Mouse (Mus musculus): ENCODE measurements around the gene Hunk. TPM values are rescaled to one million over a fixed set of nuclear protein-coding genes. Genes with fewer than 3 reads are reported as not detected.

Hunk gene
- total and polyA plus RNA-seq, 3 experiments, result 0.01 TPM; not detected in 2

- no peak overlapping the region for H3K27ac ChIP-seq (ENCODE audit: control insufficient read depth, low read depth, low read length)
- no peak overlapping the region for H3K9ac ChIP-seq (ENCODE audit: control insufficient read depth, low read depth, low read length, poor library complexity, severe bottlenecking)
- H3K27me3 ChIP-seq (ENCODE audit: control insufficient read depth in 1 of 2, insufficient read depth in 2 of 2, low read length in 2 of 2), result no peaks in the 10 kb centered on the region
- TF ChIP-seq EP300 (IDR thresholded peaks at IDR 0.05; ENCODE audit: low read depth in 1 of 2, low read length in 2 of 2), result no peak
- TF ChIP-seq GATA1 (IDR thresholded peaks at IDR 0.05; ENCODE audit: low read depth, low read length), result no peak
- TF ChIP-seq ETS1 (IDR thresholded peaks at IDR 0.05; ENCODE audit: low read depth, low read length), result no peak
- no peak for TF ChIP-seq CHD2 (IDR thresholded peaks at IDR 0.05; ENCODE audit: low read length)
- no peak for TF ChIP-seq RAD21 (IDR thresholded peaks at IDR 0.05; ENCODE audit: low read depth, low read length)
- no peak for TF ChIP-seq MYC (IDR thresholded peaks at IDR 0.05; ENCODE audit: low read depth, low read length)
- TF ChIP-seq SIN3A (IDR thresholded peaks at IDR 0.05; ENCODE audit: low read length), result no peak
- TF ChIP-seq ZMIZ1 (IDR thresholded peaks at IDR 0.05; ENCODE audit: low read depth, low read length), result no peak
- no peak for TF ChIP-seq RCOR1 (IDR thresholded peaks at IDR 0.05; ENCODE audit: low read depth, low read length)
- TF ChIP-seq BHLHE40 (IDR thresholded peaks at IDR 0.05; ENCODE audit: borderline replicate concordance, low read depth, low read length), result no peak
- no peak for TF ChIP-seq POLR2AphosphoS5 (IDR thresholded peaks at IDR 0.05; ENCODE audit: borderline replicate concordance, low read depth, low read length)
- no peak for TF ChIP-seq JUND (IDR thresholded peaks at IDR 0.05; ENCODE audit: low read depth, low read length)
- no peak for TF ChIP-seq TCF12 (IDR thresholded peaks at IDR 0.05; ENCODE audit: low read depth, low read length)
- DNase-seq (ENCODE audit: low read depth, low spot score), result no peak
- no peaks in the 10 kb centered on the region for H3K79me2 ChIP-seq (ENCODE audit: control insufficient read depth, insufficient read depth, low read length, poor library complexity)
- no peaks in the 10 kb centered on the region for H3K36me3 ChIP-seq (ENCODE audit: control insufficient read depth in 1 of 2, insufficient read depth in 2 of 2, low read length in 2 of 2)
- no peaks in the 10 kb centered on the region for H3K9me3 ChIP-seq (replicated peaks; ENCODE audit: insufficient read depth, low read length)
- no peaks in the 10 kb centered on the region for H3K4me1 ChIP-seq (ENCODE audit: control insufficient read depth in 1 of 2, insufficient read depth in 2 of 2, low read length in 2 of 2)
- H3K4me3 ChIP-seq (ENCODE audit: control insufficient read depth in 1 of 2, insufficient read depth in 1 of 2, low read depth in 2 of 2, low read length in 2 of 2), result no peak overlapping the region
Measured at GRCm38 (mm10) chr16:90349700-90350548, 35.9 kb upstream of the Hunk start.

DNA sequence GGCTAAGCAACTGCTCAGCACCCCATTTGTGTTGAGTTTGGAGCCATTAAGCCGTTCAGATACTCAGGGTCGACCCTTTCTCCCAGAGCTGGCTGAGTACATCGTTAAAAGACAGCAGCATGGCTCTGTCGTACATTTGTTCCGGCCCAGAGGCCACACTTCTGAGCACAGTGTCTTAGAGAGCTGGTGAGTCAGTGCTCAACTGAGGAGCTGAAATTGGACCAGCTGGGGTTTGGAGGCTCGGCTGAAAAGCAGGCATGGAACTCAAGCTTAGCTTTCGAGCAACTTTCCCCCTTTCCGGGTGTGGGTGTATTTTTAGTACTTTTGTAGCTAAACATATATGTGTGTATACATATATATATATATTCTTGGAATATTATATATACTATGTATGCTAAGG lies 34.1 kb upstream of the Hunk start:
- no peak overlapping the region for H3K4me3 ChIP-seq (ENCODE audit: control insufficient read depth in 1 of 2, insufficient read depth in 1 of 2, low read depth in 2 of 2, low read length in 2 of 2)
- H3K4me1 ChIP-seq (ENCODE audit: control insufficient read depth in 1 of 2, insufficient read depth in 2 of 2, low read length in 2 of 2), result no peaks in the 10 kb centered on the region
- no peaks in the 10 kb centered on the region for H3K36me3 ChIP-seq (ENCODE audit: control insufficient read depth in 1 of 2, insufficient read depth in 2 of 2, low read length in 2 of 2)
- TF ChIP-seq NRF1 (IDR thresholded peaks at IDR 0.05; ENCODE audit: insufficient read depth, low read depth, low read length, poor library complexity, severe bottlenecking) (no peak), USF1 (IDR thresholded peaks at IDR 0.05; ENCODE audit: low read depth, low read length) (no peak), NELFE (IDR thresholded peaks at IDR 0.05; ENCODE audit: low read depth, low read length) (no peak), ZNF384 (IDR thresholded peaks at IDR 0.05; ENCODE audit: low read depth, low read length) (no peak), GATA1 (IDR thresholded peaks at IDR 0.05; ENCODE audit: low read depth, low read length) (no peak), MAZ (IDR thresholded peaks at IDR 0.05; ENCODE audit: low read depth, low read length) (no peak), MAX (IDR thresholded peaks at IDR 0.05; ENCODE audit: low read length) (no peak), SIN3A (IDR thresholded peaks at IDR 0.05; ENCODE audit: low read length) (no peak), POLR2A (IDR thresholded peaks at IDR 0.05; ENCODE audit: control insufficient read depth in 1 of 2, insufficient read depth in 1 of 2, low read depth in 1 of 2, low read length in 2 of 2, poor library complexity in 1 of 2) (no peak), ELF1 (IDR thresholded peaks at IDR 0.05; ENCODE audit: low read depth, low read length) (no peak), POLR2AphosphoS2 (IDR thresholded peaks at IDR 0.05; ENCODE audit: low read length) (no peak), ZKSCAN1 (IDR thresholded peaks at IDR 0.05; ENCODE audit: low read depth, low read length) (no peak), JUND (IDR thresholded peaks at IDR 0.05; ENCODE audit: low read depth, low read length) (no peak), CTCF (IDR thresholded peaks at IDR 0.05 in 2 of 3, conservative IDR thresholded peaks at IDR 0.05 in 1 of 3; ENCODE audit: control insufficient read depth in 1 of 3, insufficient read depth in 1 of 3, low read depth in 2 of 3, low read length in 3 of 3, poor library complexity in 1 of 3, severe bottlenecking in 1 of 3) (no peak)
- DNase-seq (ENCODE audit: low read depth, low spot score), result no peak
- H3K79me2 ChIP-seq (ENCODE audit: control insufficient read depth, insufficient read depth, low read length, poor library complexity), result no peaks in the 10 kb centered on the region
- H3K9ac ChIP-seq (ENCODE audit: control insufficient read depth, low read depth, low read length, poor library complexity, severe bottlenecking), result no peak overlapping the region
- H3K27ac ChIP-seq (ENCODE audit: control insufficient read depth, low read depth, low read length), result no peak overlapping the region
- H3K9me3 ChIP-seq (replicated peaks; ENCODE audit: insufficient read depth, low read length), result no peaks in the 10 kb centered on the region
- H3K27me3 ChIP-seq (ENCODE audit: control insufficient read depth in 1 of 2, insufficient read depth in 2 of 2, low read length in 2 of 2), result no peaks in the 10 kb centered on the region

All from MEL (cell line).